Mouse (Mus musculus): ENCODE data around the gene 1700016H13Rik.

Gene 1700016H13Rik

GRCm38 (mm10) chr5:103673611-103674010 is 17.8 kb upstream of the 1700016H13Rik start:
- no peak for DNase-seq (ENCODE audit: low spot score in 2 of 2)

GRCm38 (mm10) chr5:103671858-103672257 is 16.0 kb upstream of the 1700016H13Rik start:
- DNase-seq (ENCODE audit: low spot score in 2 of 2) = no peak

- no peak for DNase-seq (ENCODE audit: low spot score in 2 of 2)
Observed at GRCm38 (mm10) chr5:103665876-103666275, 10.1 kb upstream of the 1700016H13Rik start.

GRCm38 (mm10) chr5:103664932-103665331 is 9.1 kb upstream of the 1700016H13Rik start:
- no peak for DNase-seq (ENCODE audit: low spot score in 2 of 2)

GRCm38 (mm10) chr5:103659571-103659970 is 3.8 kb upstream of the 1700016H13Rik start:
- no peak for DNase-seq (ENCODE audit: low spot score in 2 of 2)

GRCm38 (mm10) chr5:103658921-103659320 is 3.1 kb upstream of the 1700016H13Rik start:
- no peak for DNase-seq (ENCODE audit: low spot score in 2 of 2)

- DNase-seq (ENCODE audit: low spot score in 2 of 2) = no peak
Observed at GRCm38 (mm10) chr5:103654780-103655179, 1.0 kb downstream of the 1700016H13Rik start.

GRCm38 (mm10) chr5:103654225-103654624 is 1.6 kb downstream of the 1700016H13Rik start:
- peak in 1 of 2 experiments; percentile 11 for DNase-seq (ENCODE audit: low spot score in 2 of 2)

- no peak for DNase-seq (ENCODE audit: low spot score in 2 of 2)
Observed at GRCm38 (mm10) chr5:103647320-103647719, 8.5 kb downstream of the 1700016H13Rik start.

- no peak for DNase-seq (ENCODE audit: low spot score in 2 of 2)
Observed at GRCm38 (mm10) chr5:103644167-103644566, 11.6 kb downstream of the 1700016H13Rik start.

GRCm38 (mm10) chr5:103637162-103637561 is 18.6 kb downstream of the 1700016H13Rik start:
- DNase-seq (ENCODE audit: low spot score in 2 of 2) = no peak

- no peak for DNase-seq (ENCODE audit: low spot score in 2 of 2)
Observed at GRCm38 (mm10) chr5:103629854-103630580, 25.8 kb downstream of the 1700016H13Rik start.

GRCm38 (mm10) chr5:103629111-103629764 is 26.6 kb downstream of the 1700016H13Rik start, which contains the start of gene Slc10a6:
TSS of gene Slc10a6 (minus strand) at chr5:103629403.
- DNase-seq (ENCODE audit: low spot score in 2 of 2) = peak; percentile 44 to 53

GRCm38 (mm10) chr5:103628499-103628898 is 27.3 kb downstream of the 1700016H13Rik start:
- no peak for DNase-seq (ENCODE audit: low spot score in 2 of 2)

- DNase-seq (ENCODE audit: low spot score in 2 of 2) = no peak
Observed at GRCm38 (mm10) chr5:103624831-103625230, 31.0 kb downstream of the 1700016H13Rik start.

- DNase-seq (ENCODE audit: low spot score in 2 of 2) = no peak
Observed at GRCm38 (mm10) chr5:103622321-103622720, 33.5 kb downstream of the 1700016H13Rik start.

- no peak for DNase-seq (ENCODE audit: low spot score in 2 of 2)
Observed at GRCm38 (mm10) chr5:103620301-103620973, 35.4 kb downstream of the 1700016H13Rik start.

GRCm38 (mm10) chr5:103617191-103617590 is 38.6 kb downstream of the 1700016H13Rik start:
- no peak for DNase-seq (ENCODE audit: low spot score in 2 of 2)

- no peak for DNase-seq (ENCODE audit: low spot score in 2 of 2)
Observed at GRCm38 (mm10) chr5:103614356-103614755, 41.5 kb downstream of the 1700016H13Rik start.

GRCm38 (mm10) chr5:103612316-103612715 is 43.5 kb downstream of the 1700016H13Rik start:
- DNase-seq (ENCODE audit: low spot score in 2 of 2) = no peak

GRCm38 (mm10) chr5:103610856-103611472 is 44.8 kb downstream of the 1700016H13Rik start:
- no peak for DNase-seq (ENCODE audit: low spot score in 2 of 2)

GRCm38 (mm10) chr5:103610148-103610547 is 45.7 kb downstream of the 1700016H13Rik start:
- DNase-seq (ENCODE audit: low spot score in 2 of 2) = no peak

Measured in frontal cortex, postnatal 10 days (tissue).